ENCODE assay signal across 8 mouse cellular contexts in the genomic region with DNA sequence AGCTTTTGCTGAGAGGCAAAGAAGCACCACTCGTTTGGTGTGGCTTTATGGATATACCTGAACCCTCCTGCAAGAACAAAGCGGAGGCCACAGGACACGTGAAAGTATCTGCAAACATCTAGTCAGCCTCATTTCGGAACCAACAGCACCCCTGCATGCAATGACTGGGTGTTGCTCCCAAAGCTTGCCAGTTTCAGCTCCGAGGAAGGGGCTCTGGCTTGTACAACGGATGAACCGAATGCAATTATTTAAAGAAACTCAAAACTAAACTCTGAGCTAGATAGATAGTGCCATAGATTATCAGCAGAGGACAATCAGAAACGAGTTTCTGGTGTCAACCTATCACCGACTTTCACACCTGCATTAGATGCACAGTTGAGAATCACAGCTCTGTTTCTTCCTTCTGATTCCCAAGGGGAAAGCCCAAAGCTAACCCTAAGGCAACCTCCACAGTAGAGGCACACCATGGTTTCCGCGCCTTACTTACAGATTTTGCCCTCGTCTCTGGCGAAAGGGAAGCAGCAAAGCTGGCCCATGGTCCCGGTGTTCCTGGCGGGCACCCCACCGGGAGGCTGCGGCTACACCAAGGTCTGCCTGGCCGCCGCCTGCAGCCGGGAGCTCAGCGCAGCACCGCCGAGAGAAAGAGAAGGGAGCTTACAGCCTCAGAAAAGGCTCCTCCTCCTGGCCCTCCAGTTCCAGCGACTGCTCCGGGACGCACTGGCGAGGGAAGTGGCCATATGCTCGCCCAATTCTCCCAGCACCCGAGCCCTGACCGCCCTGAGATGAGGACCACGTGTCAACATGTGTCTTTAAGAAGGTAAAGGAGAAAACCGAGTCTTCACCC.
DNase-seq lines count a peak whose midpoint lies in the region; ATAC-seq lines count a peak whose summit lies in the region.

No protein-coding gene starts in this region.

- DNase-seq in adrenal gland, postnatal 25 days, result peak; percentile 70
- peak; percentile 68 for DNase-seq in embryo, embryonic 10.5 days (ENCODE audit: low spot score)
- peak; percentile 61 for DNase-seq in gastrocnemius, postnatal 14 days
- peak; percentile 52 to 55 for DNase-seq in layer of hippocampus, postnatal 25 days (ENCODE audit: extremely low spot score in 1 of 2, low spot score in 1 of 2)
- DNase-seq in ovary, postnatal 14 days (ENCODE audit: low spot score), result peak; percentile 40
- DNase-seq in spleen, postnatal 4 days (ENCODE audit: low spot score in 2 of 2), result no peak

- peak overlapping the region; percentile 70 for H3K4me2 ChIP-seq in hindbrain, embryonic 15.5 days
- H3K4me2 ChIP-seq in lung, embryonic 16.5 days (ENCODE audit: low read depth, low read length), result peak overlapping the region; percentile 75

- H3K9me3 ChIP-seq in hindbrain, embryonic 15.5 days, result no peaks in the 10 kb centered on the region
- H3K9me3 ChIP-seq in lung, embryonic 16.5 days (ENCODE audit: control insufficient read depth, low read length), result no peaks in the 10 kb centered on the region

- peaks cover 11% of the 10 kb centered on the region for H3K4me1 ChIP-seq in hindbrain, embryonic 15.5 days (replicated peaks)
- H3K4me1 ChIP-seq in lung, embryonic 16.5 days (replicated peaks; ENCODE audit: control insufficient read depth, insufficient read depth, low read length), result peaks cover 8% of the 10 kb centered on the region; the same call in 1 of the 2 replicates

- peak overlapping the region; percentile 74 for H3K27ac ChIP-seq in hindbrain, embryonic 15.5 days (replicated peaks)
- 0 out of 2 replicates have a peak overlapping the region, but pooled peaks have one; percentile 7 for H3K27ac ChIP-seq in lung, embryonic 16.5 days (ENCODE audit: low read length)

- peak overlapping the region; percentile 54 for H3K4me3 ChIP-seq in hindbrain, embryonic 15.5 days
- peak overlapping the region; percentile 57 for H3K4me3 ChIP-seq in lung, embryonic 16.5 days (ENCODE audit: low read length)

- H3K36me3 ChIP-seq in hindbrain, embryonic 15.5 days, result no peaks in the 10 kb centered on the region
- no peaks in the 10 kb centered on the region for H3K36me3 ChIP-seq in lung, embryonic 16.5 days (ENCODE audit: control insufficient read depth, insufficient read depth, low read length)

- intact Hi-C loops in gastrocnemius, postnatal 14 days (cut with DNase I; ENCODE audit: low total_unique reads), result no loop called here

- peak overlapping the region; percentile 58 for H3K9ac ChIP-seq in hindbrain, embryonic 15.5 days
- peak overlapping the region; percentile 83 for H3K9ac ChIP-seq in lung, embryonic 16.5 days (ENCODE audit: low read length)

- ATAC-seq in hindbrain, embryonic 15.5 days (ENCODE audit: low FRiP score, low read depth), result peak; percentile 90
- ATAC-seq in lung, embryonic 16.5 days (ENCODE audit: low read depth), result peak; percentile 87

- H3K27me3 ChIP-seq in hindbrain, embryonic 15.5 days, result no peaks in the 10 kb centered on the region
- no peaks in the 10 kb centered on the region for H3K27me3 ChIP-seq in lung, embryonic 16.5 days (ENCODE audit: control insufficient read depth, insufficient read depth, low read depth, low read length)

- 13% methylated on average over 32 of the region's 32 CpGs for WGBS in hindbrain, embryonic 15.5 days
- 10% methylated on average over 32 of the region's 32 CpGs for WGBS in lung, embryonic 16.5 days

Comparison
In these comparisons a context has a peak if more than half of its experiments do, and no peak if none do; other contexts are left out.
1. DNase-seq: peak in adrenal gland, postnatal 25 days (single experiment), embryo, embryonic 10.5 days (single experiment), gastrocnemius, postnatal 14 days (single experiment), layer of hippocampus, postnatal 25 days (2 of 2) and ovary, postnatal 14 days (single experiment); none in spleen, postnatal 4 days (0 of 2).